ENCODE assay signal across 22 mouse cellular contexts in the genomic region with DNA sequence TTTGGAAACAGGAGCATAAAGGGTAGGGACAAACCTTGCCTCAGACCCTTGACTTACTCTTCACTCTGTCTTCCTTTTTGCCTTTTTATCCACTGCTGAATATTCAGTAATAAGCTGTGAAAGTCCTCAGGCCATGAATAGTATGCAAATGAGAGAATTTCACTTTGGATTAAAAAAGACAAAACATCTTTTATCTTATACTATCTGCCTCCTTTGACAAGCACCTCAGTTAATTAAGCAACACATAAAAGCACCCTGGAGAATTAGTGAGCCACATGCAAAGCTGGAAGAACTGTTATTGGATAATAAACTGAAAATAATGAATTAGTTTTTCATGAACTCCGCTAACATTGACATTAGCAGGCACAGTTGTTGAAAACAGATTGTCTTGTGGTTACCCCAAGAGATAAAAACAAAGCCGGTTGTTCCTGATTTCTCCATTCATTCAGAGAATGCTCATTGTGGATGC. TPM values are rescaled to one million over a fixed set of nuclear protein-coding genes. Genes with fewer than 3 reads are reported as not detected.
DNase-seq lines count a peak whose midpoint lies in the region; ATAC-seq and TF ChIP-seq lines count a peak whose summit lies in the region.
"Had no signal": no experiment of that assay in that cellular context is flagged by ENCODE, and none has a peak within 500 bp of the region (broad histone marks: within the 10 kb centered on the region; RNA-seq: fewer than 3 reads in every experiment).

No protein-coding gene starts in this region.

- no peaks in the 10 kb centered on the region for H3K79me2 ChIP-seq in MEL (ENCODE audit: control insufficient read depth, insufficient read depth, low read length, poor library complexity)

- ATAC-seq in forebrain, embryonic 14.5 days, result no peak
- ATAC-seq in forebrain, embryonic 15.5 days (replicated peaks), result no peak
- peak; percentile 49 for ATAC-seq in hindbrain, embryonic 13.5 days (ENCODE audit: low FRiP score)
- no peak for ATAC-seq in midbrain, postnatal 0 days (ENCODE audit: low FRiP score)
- ATAC-seq: liver, embryonic 12.5 days had no signal

- TF ChIP-seq POLR2A in MEL (IDR thresholded peaks at IDR 0.05; ENCODE audit: control insufficient read depth in 1 of 2, insufficient read depth in 1 of 2, low read depth in 1 of 2, low read length in 2 of 2, poor library complexity in 1 of 2), result no peak

- no peaks in the 10 kb centered on the region for H3K27me3 ChIP-seq in forebrain, embryonic 14.5 days (replicated peaks; ENCODE audit: control insufficient read depth, insufficient read depth, low read length)
- no peaks in the 10 kb centered on the region for H3K27me3 ChIP-seq in forebrain, embryonic 15.5 days
- no peaks in the 10 kb centered on the region for H3K27me3 ChIP-seq in MEL (ENCODE audit: control insufficient read depth in 1 of 2, insufficient read depth in 2 of 2, low read length in 2 of 2)
- 0 out of 2 replicates have a peak, but pooled peaks cover 4% of the 10 kb centered on the region for H3K27me3 ChIP-seq in hindbrain, embryonic 13.5 days
- H3K27me3 ChIP-seq in midbrain, postnatal 0 days (ENCODE audit: insufficient read depth, low read length), result no peaks in the 10 kb centered on the region
- H3K27me3 ChIP-seq: embryonic facial prominence, embryonic 13.5 days; liver, embryonic 12.5 days; lung, embryonic 15.5 days had no signal

- no peak for TF ChIP-seq RAD21 in MEL (IDR thresholded peaks at IDR 0.05; ENCODE audit: low read depth, low read length)

- H3K27ac ChIP-seq in forebrain, embryonic 14.5 days (ENCODE audit: low read depth, low read length), result no peak overlapping the region
- no peak overlapping the region for H3K27ac ChIP-seq in forebrain, embryonic 15.5 days (replicated peaks)
- no peak overlapping the region for H3K27ac ChIP-seq in MEL (ENCODE audit: control insufficient read depth, low read depth, low read length)
- H3K27ac ChIP-seq in hindbrain, embryonic 13.5 days, result no peak overlapping the region
- no peak overlapping the region for H3K27ac ChIP-seq in midbrain, postnatal 0 days (ENCODE audit: low read depth, low read length)
- H3K27ac ChIP-seq: embryonic facial prominence, embryonic 13.5 days; kidney, postnatal 0 days; liver, embryonic 12.5 days; lung, embryonic 15.5 days; macrophage had no signal

- no peaks in the 10 kb centered on the region for H3K9me3 ChIP-seq in forebrain, embryonic 14.5 days (replicated peaks; ENCODE audit: control insufficient read depth, low read length)
- H3K9me3 ChIP-seq in forebrain, embryonic 15.5 days, result no peaks in the 10 kb centered on the region
- no peaks in the 10 kb centered on the region for H3K9me3 ChIP-seq in MEL (replicated peaks; ENCODE audit: insufficient read depth, low read length)
- no peaks in the 10 kb centered on the region for H3K9me3 ChIP-seq in hindbrain, embryonic 13.5 days
- H3K9me3 ChIP-seq in midbrain, postnatal 0 days (ENCODE audit: low read length), result no peaks in the 10 kb centered on the region
- H3K9me3 ChIP-seq: embryonic facial prominence, embryonic 13.5 days; G1E; liver, embryonic 12.5 days; lung, embryonic 15.5 days had no signal

- TF ChIP-seq EP300 in MEL (IDR thresholded peaks at IDR 0.05; ENCODE audit: low read depth in 1 of 2, low read length in 2 of 2), result peak in 1 of 2 experiments; percentile 26; a peak in 1 of 4 replicates

- H3K4me2 ChIP-seq in forebrain, embryonic 14.5 days (ENCODE audit: low read length), result no peak overlapping the region
- no peak overlapping the region for H3K4me2 ChIP-seq in forebrain, embryonic 15.5 days (replicated peaks)
- no peak overlapping the region for H3K4me2 ChIP-seq in hindbrain, embryonic 13.5 days
- H3K4me2 ChIP-seq in midbrain, postnatal 0 days (ENCODE audit: low read depth, low read length, poor library complexity, severe bottlenecking), result no peak overlapping the region
- H3K4me2 ChIP-seq: embryonic facial prominence, embryonic 13.5 days; liver, embryonic 12.5 days; lung, embryonic 15.5 days had no signal

- H3K9ac ChIP-seq in forebrain, embryonic 14.5 days (ENCODE audit: low read length), result no peak overlapping the region
- no peak overlapping the region for H3K9ac ChIP-seq in forebrain, embryonic 15.5 days (replicated peaks)
- no peak overlapping the region for H3K9ac ChIP-seq in MEL (ENCODE audit: control insufficient read depth, low read depth, low read length, poor library complexity, severe bottlenecking)
- H3K9ac ChIP-seq in hindbrain, embryonic 13.5 days, result no peak overlapping the region
- no peak overlapping the region for H3K9ac ChIP-seq in midbrain, postnatal 0 days (replicated peaks; ENCODE audit: low read length, poor library complexity, severe bottlenecking)
- H3K9ac ChIP-seq: embryonic facial prominence, embryonic 13.5 days; liver, embryonic 12.5 days; lung, embryonic 15.5 days had no signal

- peak; percentile 44 for DNase-seq in forebrain, embryonic 14.5 days (ENCODE audit: low spot score)
- no peak for DNase-seq in MEL (ENCODE audit: low read depth, low spot score)
- DNase-seq in midbrain, postnatal 0 days (ENCODE audit: low spot score), result peak; percentile 7
- no peak for DNase-seq in spleen, postnatal 4 days (ENCODE audit: low spot score in 2 of 2)
- DNase-seq in thymus, postnatal 0 days (ENCODE audit: low spot score), result no peak
- DNase-seq: adrenal gland, postnatal 25 days; cerebellum, adult 11-12 months; cerebellum, postnatal 14 days; gastrocnemius, postnatal 25 days; kidney, adult 18-20 months; right cerebral cortex, postnatal 25 days; thymus, postnatal 14 days had no signal

- WGBS in forebrain, embryonic 14.5 days, result 10% methylated on average over 2 of the region's 2 CpGs
- 8% methylated on average over 2 of the region's 2 CpGs for WGBS in forebrain, embryonic 15.5 days
- WGBS in hindbrain, embryonic 13.5 days, result 27% methylated on average over 2 of the region's 2 CpGs
- 32% methylated on average over 2 of the region's 2 CpGs for WGBS in midbrain, postnatal 0 days

- peaks cover 14% of the 10 kb centered on the region; the same call in 1 of the 2 replicates for H3K4me1 ChIP-seq in forebrain, embryonic 14.5 days (ENCODE audit: control insufficient read depth, insufficient read depth, low read length)
- H3K4me1 ChIP-seq in forebrain, embryonic 15.5 days, result peaks cover 17% of the 10 kb centered on the region
- no peaks in the 10 kb centered on the region for H3K4me1 ChIP-seq in MEL (ENCODE audit: control insufficient read depth in 1 of 2, insufficient read depth in 2 of 2, low read length in 2 of 2)
- peaks cover 8% of the 10 kb centered on the region for H3K4me1 ChIP-seq in hindbrain, embryonic 13.5 days (replicated peaks)
- no peaks in the 10 kb centered on the region for H3K4me1 ChIP-seq in midbrain, postnatal 0 days (ENCODE audit: insufficient read depth, low read length)
- H3K4me1 ChIP-seq: embryonic facial prominence, embryonic 13.5 days; liver, embryonic 12.5 days; lung, embryonic 15.5 days had no signal

- TF ChIP-seq CTCF in MEL (IDR thresholded peaks at IDR 0.05 in 2 of 3, conservative IDR thresholded peaks at IDR 0.05 in 1 of 3; ENCODE audit: control insufficient read depth in 1 of 3, insufficient read depth in 1 of 3, low read depth in 2 of 3, low read length in 3 of 3, poor library complexity in 1 of 3, severe bottlenecking in 1 of 3), result no peak
- no peak for TF ChIP-seq CTCF in midbrain, postnatal 0 days (IDR thresholded peaks at IDR 0.05)

- H3K4me3 ChIP-seq in forebrain, embryonic 14.5 days (ENCODE audit: low read depth, low read length), result no peak overlapping the region
- no peak overlapping the region for H3K4me3 ChIP-seq in forebrain, embryonic 15.5 days
- no peak overlapping the region for H3K4me3 ChIP-seq in MEL (ENCODE audit: control insufficient read depth in 1 of 2, insufficient read depth in 1 of 2, low read depth in 2 of 2, low read length in 2 of 2)
- H3K4me3 ChIP-seq in hindbrain, embryonic 13.5 days, result no peak overlapping the region
- no peak overlapping the region for H3K4me3 ChIP-seq in midbrain, postnatal 0 days (ENCODE audit: low read depth, low read length)
- H3K4me3 ChIP-seq: embryonic facial prominence, embryonic 13.5 days; liver, embryonic 12.5 days; lung, embryonic 15.5 days had no signal

- H3K36me3 ChIP-seq in forebrain, embryonic 14.5 days (ENCODE audit: control insufficient read depth, insufficient read depth, low read length), result no peaks in the 10 kb centered on the region
- no peaks in the 10 kb centered on the region for H3K36me3 ChIP-seq in forebrain, embryonic 15.5 days
- no peaks in the 10 kb centered on the region for H3K36me3 ChIP-seq in MEL (ENCODE audit: control insufficient read depth in 1 of 2, insufficient read depth in 2 of 2, low read length in 2 of 2)
- no peaks in the 10 kb centered on the region for H3K36me3 ChIP-seq in hindbrain, embryonic 13.5 days
- H3K36me3 ChIP-seq in midbrain, postnatal 0 days (ENCODE audit: insufficient read depth, low read length), result no peaks in the 10 kb centered on the region
- H3K36me3 ChIP-seq: embryonic facial prominence, embryonic 13.5 days; G1E; liver, embryonic 12.5 days; lung, embryonic 15.5 days had no signal

TF ChIP-seq in MEL, 35 proteins besides CTCF, POLR2A, EP300 and RAD21:
- TF ChIP-seq GATA1 (IDR thresholded peaks at IDR 0.05; ENCODE audit: low read depth, low read length) (peak; percentile 36; the same call in 1 of the 2 replicates), RCOR1 (IDR thresholded peaks at IDR 0.05; ENCODE audit: low read depth, low read length) (peak; percentile 93), GABPA (IDR thresholded peaks at IDR 0.05; ENCODE audit: low read depth, low read length) (no peak)

RNA-seq across cellular contexts. Expression of a gene that starts 8.0 kb away (rescaled TPM):
- polyA plus RNA-seq in forebrain, embryonic 14.5 days (2014; fragmentation: Nextera tagmentation; extraction: Ambion mirVana), result 19.8 and 26.8 TPM in 2 replicates
- 32.2 and 34.9 TPM in 2 replicates for polyA plus RNA-seq in forebrain, embryonic 15.5 days (2015; fragmentation: Nextera tagmentation; extraction: Ambion mirVana)
- not detected in 2 replicates for total RNA-seq in MEL (2012; rRNA removed)
- polyA plus RNA-seq in MEL (2012; ENCODE audit: insufficient read depth in 1 of 2, insufficient read length in 2 of 2, low read depth in 1 of 2, low replicate concordance in 2 of 2, missing spikeins in 1 of 2), result not detected
- polyA plus RNA-seq in hindbrain, embryonic 13.5 days (2015; fragmentation: Nextera tagmentation; extraction: Ambion mirVana), result 13.0 and 14.5 TPM in 2 replicates
- total RNA-seq in midbrain, postnatal 0 days (2014; rRNA removed), result 26.8 and 34.0 TPM in 2 replicates
- 12.2 and 12.8 TPM in 2 replicates for polyA plus RNA-seq in midbrain, postnatal 0 days (2015; fragmentation: Nextera tagmentation; extraction: Ambion mirVana)
- polyA plus RNA-seq in thymus, postnatal 0 days (2015; fragmentation: Nextera tagmentation; extraction: Ambion mirVana), result 3.6 TPM in 2 replicates
- total RNA-seq: monocyte, adult 5-6 weeks; neutrophil, adult 5-6 weeks had no signal
- polyA plus RNA-seq: G1E had no signal

Comparison
In these comparisons a context has a peak if more than half of its experiments do, and no peak if none do; other contexts are left out.
1. DNase-seq: peak in forebrain, embryonic 14.5 days (single experiment) and midbrain, postnatal 0 days (single experiment); none in MEL (single experiment), spleen, postnatal 4 days (0 of 2) and thymus, postnatal 0 days (single experiment).